Mouse (Mus musculus) liver, embryonic 13.5 days (tissue): ENCODE data around the gene Gm9913. TPM values are rescaled to one million over a fixed set of nuclear protein-coding genes. Genes with fewer than 3 reads are reported as not detected.

Source experiments
- polyA plus RNA-seq: library from polyadenylated mRNA; unstranded; fragments of >200 nt; fragmentation: Nextera tagmentation; extraction: Ambion mirVana; gene quantifications from 2 replicates; pipeline ENCODE4 v1.2.1, GENCODE M21; 2015

Gene Gm9913
- polyA plus RNA-seq, 1 experiment from 2014 or later = not detected

Other genes starting within 250 kb of the Gm9913 start
- gene Fbn1, start 2.9 kb downstream of the Gm9913 start, polyA plus RNA-seq = 1.2 TPM in 2 replicates
- gene Cep152, start 120.0 kb downstream of the Gm9913 start, polyA plus RNA-seq = 4.1 and 5.1 TPM in 2 replicates
- 36.8 and 41.1 TPM in 2 replicates for gene Eid1, start 168.0 kb downstream of the Gm9913 start, polyA plus RNA-seq
- gene Shc4, start 219.1 kb downstream of the Gm9913 start, polyA plus RNA-seq = 0.73 and 1.0 TPM in 2 replicates